Mouse (Mus musculus): ENCODE results near the gene Med29. TPM values are rescaled to one million over a fixed set of nuclear protein-coding genes. Genes with fewer than 3 reads are reported as not detected.

Med29 gene
- total and polyA plus RNA-seq, 3 experiments, result 31.1 to 39.6 TPM; not detected in 1

- H3K79me2 ChIP-seq (ENCODE audit: control insufficient read depth, insufficient read depth, low read length, poor library complexity), result peaks cover under 1% of the 10 kb centered on the region; the same call in 1 of the 2 replicates
- DNase-seq (ENCODE audit: low read depth, low spot score), result no peak
- H3K36me3 ChIP-seq (ENCODE audit: control insufficient read depth in 1 of 2, insufficient read depth in 2 of 2, low read length in 2 of 2), result peaks cover 0 to 12% of the 10 kb centered on the region in 2 experiments; a peak in 2 of 4 replicates
- H3K9ac ChIP-seq (ENCODE audit: control insufficient read depth, low read depth, low read length, poor library complexity, severe bottlenecking), result no peak overlapping the region
- no peaks in the 10 kb centered on the region for H3K9me3 ChIP-seq (replicated peaks; ENCODE audit: insufficient read depth, low read length)
- H3K27me3 ChIP-seq (ENCODE audit: control insufficient read depth in 1 of 2, insufficient read depth in 2 of 2, low read length in 2 of 2), result no peaks in the 10 kb centered on the region
- no peak overlapping the region for H3K27ac ChIP-seq (ENCODE audit: control insufficient read depth, low read depth, low read length)
- peaks cover 2 to 19% of the 10 kb centered on the region in 2 experiments; a peak in 3 of 4 replicates for H3K4me1 ChIP-seq (ENCODE audit: control insufficient read depth in 1 of 2, insufficient read depth in 2 of 2, low read length in 2 of 2)
- no peak overlapping the region for H3K4me3 ChIP-seq (ENCODE audit: control insufficient read depth in 1 of 2, insufficient read depth in 1 of 2, low read depth in 2 of 2, low read length in 2 of 2)
- TF ChIP-seq TCF12 (IDR thresholded peaks at IDR 0.05; ENCODE audit: low read depth, low read length), result no peak
- no peak for TF ChIP-seq ETS1 (IDR thresholded peaks at IDR 0.05; ENCODE audit: low read depth, low read length)
- TF ChIP-seq NRF1 (IDR thresholded peaks at IDR 0.05; ENCODE audit: insufficient read depth, low read depth, low read length, poor library complexity, severe bottlenecking), result no peak
- no peak for TF ChIP-seq KAT2A (conservative IDR thresholded peaks at IDR 0.05; ENCODE audit: low read depth, low read length)
- no peak for TF ChIP-seq EP300 (IDR thresholded peaks at IDR 0.05; ENCODE audit: low read depth in 1 of 2, low read length in 2 of 2)
- TF ChIP-seq MXI1 (IDR thresholded peaks at IDR 0.05; ENCODE audit: low read depth, low read length), result no peak
- no peak for TF ChIP-seq ZNF384 (IDR thresholded peaks at IDR 0.05; ENCODE audit: low read depth, low read length)
- no peak for TF ChIP-seq HCFC1 (IDR thresholded peaks at IDR 0.05; ENCODE audit: low read depth, low read length)
- no peak for TF ChIP-seq ZKSCAN1 (IDR thresholded peaks at IDR 0.05; ENCODE audit: low read depth, low read length)
- no peak for TF ChIP-seq POLR2A (IDR thresholded peaks at IDR 0.05; ENCODE audit: control insufficient read depth in 1 of 2, insufficient read depth in 1 of 2, low read depth in 1 of 2, low read length in 2 of 2, poor library complexity in 1 of 2)
- TF ChIP-seq GATA1 (IDR thresholded peaks at IDR 0.05; ENCODE audit: low read depth, low read length), result no peak
- no peak for TF ChIP-seq RAD21 (IDR thresholded peaks at IDR 0.05; ENCODE audit: low read depth, low read length)
Observed at GRCm38 (mm10) chr7:28386007-28386406, 6.5 kb downstream of the Med29 start.

GRCm38 (mm10) chr7:28385196-28385595 lies 7.3 kb downstream of the Med29 start:
- Histone ChIP-seq H3K9ac (ENCODE audit: control insufficient read depth, low read depth, low read length, poor library complexity, severe bottlenecking) (no peak overlapping the region), H3K4me1 (ENCODE audit: control insufficient read depth in 1 of 2, insufficient read depth in 2 of 2, low read length in 2 of 2) (peaks cover 6 to 23% of the 10 kb centered on the region in 2 experiments), H3K36me3 (ENCODE audit: control insufficient read depth in 1 of 2, insufficient read depth in 2 of 2, low read length in 2 of 2) (peaks cover 0 to 16% of the 10 kb centered on the region in 2 experiments; a peak in 2 of 4 replicates), H3K9me3 (replicated peaks; ENCODE audit: insufficient read depth, low read length) (no peaks in the 10 kb centered on the region), H3K79me2 (ENCODE audit: control insufficient read depth, insufficient read depth, low read length, poor library complexity) (no peaks in the 10 kb centered on the region), H3K27me3 (ENCODE audit: control insufficient read depth in 1 of 2, insufficient read depth in 2 of 2, low read length in 2 of 2) (no peaks in the 10 kb centered on the region), H3K27ac (ENCODE audit: control insufficient read depth, low read depth, low read length) (no peak overlapping the region), H3K4me3 (ENCODE audit: control insufficient read depth in 1 of 2, insufficient read depth in 1 of 2, low read depth in 2 of 2, low read length in 2 of 2) (no peak overlapping the region)
- TF ChIP-seq JUND (IDR thresholded peaks at IDR 0.05; ENCODE audit: low read depth, low read length) (no peak), TCF12 (IDR thresholded peaks at IDR 0.05; ENCODE audit: low read depth, low read length) (no peak)
- DNase-seq (ENCODE audit: low read depth, low spot score), result no peak

- H3K4me3 ChIP-seq (ENCODE audit: control insufficient read depth in 1 of 2, insufficient read depth in 1 of 2, low read depth in 2 of 2, low read length in 2 of 2), result no peak overlapping the region
- H3K79me2 ChIP-seq (ENCODE audit: control insufficient read depth, insufficient read depth, low read length, poor library complexity), result no peaks in the 10 kb centered on the region; the same call in 1 of the 2 replicates
- H3K27me3 ChIP-seq (ENCODE audit: control insufficient read depth in 1 of 2, insufficient read depth in 2 of 2, low read length in 2 of 2), result no peaks in the 10 kb centered on the region
- TF ChIP-seq CHD2 (IDR thresholded peaks at IDR 0.05; ENCODE audit: low read length) (no peak), MAFK (IDR thresholded peaks at IDR 0.05; ENCODE audit: borderline replicate concordance, low read depth, low read length) (no peak), POLR2A (IDR thresholded peaks at IDR 0.05; ENCODE audit: control insufficient read depth in 1 of 2, insufficient read depth in 1 of 2, low read depth in 1 of 2, low read length in 2 of 2, poor library complexity in 1 of 2) (no peak), MYB (IDR thresholded peaks at IDR 0.05; ENCODE audit: low read depth, low read length) (no peak), UBTF (IDR thresholded peaks at IDR 0.05; ENCODE audit: borderline replicate concordance, insufficient read depth, low read depth, low read length) (no peak), SIN3A (IDR thresholded peaks at IDR 0.05; ENCODE audit: low read length) (no peak), JUND (IDR thresholded peaks at IDR 0.05; ENCODE audit: low read depth, low read length) (no peak), TAL1 (IDR thresholded peaks at IDR 0.05; ENCODE audit: low read length) (no peak), RAD21 (IDR thresholded peaks at IDR 0.05; ENCODE audit: low read depth, low read length) (no peak), ZKSCAN1 (IDR thresholded peaks at IDR 0.05; ENCODE audit: low read depth, low read length) (no peak), E2F4 (IDR thresholded peaks at IDR 0.05; ENCODE audit: borderline replicate concordance, low read depth, low read length) (no peak), POLR2AphosphoS5 (IDR thresholded peaks at IDR 0.05; ENCODE audit: borderline replicate concordance, low read depth, low read length) (no peak), ZC3H11A (IDR thresholded peaks at IDR 0.05; ENCODE audit: low read depth, low read length) (no peak), MAX (IDR thresholded peaks at IDR 0.05; ENCODE audit: low read length) (no peak), ELF1 (IDR thresholded peaks at IDR 0.05; ENCODE audit: low read depth, low read length) (no peak)
- no peak overlapping the region for H3K27ac ChIP-seq (ENCODE audit: control insufficient read depth, low read depth, low read length)
- H3K36me3 ChIP-seq (ENCODE audit: control insufficient read depth in 1 of 2, insufficient read depth in 2 of 2, low read length in 2 of 2), result peaks cover 0 to 16% of the 10 kb centered on the region in 2 experiments; a peak in 2 of 4 replicates
- H3K4me1 ChIP-seq (ENCODE audit: control insufficient read depth in 1 of 2, insufficient read depth in 2 of 2, low read length in 2 of 2), result peaks cover 6 to 23% of the 10 kb centered on the region in 2 experiments
- no peak overlapping the region for H3K9ac ChIP-seq (ENCODE audit: control insufficient read depth, low read depth, low read length, poor library complexity, severe bottlenecking)
- H3K9me3 ChIP-seq (replicated peaks; ENCODE audit: insufficient read depth, low read length), result no peaks in the 10 kb centered on the region
- no peak for DNase-seq (ENCODE audit: low read depth, low spot score)
Observed at GRCm38 (mm10) chr7:28384162-28384561, 8.3 kb downstream of the Med29 start.
